Mouse (Mus musculus) forebrain, embryonic 12.5 days (tissue): ENCODE data around the gene Ireb2. TPM values are rescaled to one million over a fixed set of nuclear protein-coding genes. Genes with fewer than 3 reads are reported as not detected.
"Not testable (repeated sequence)": the region's sequence is repeated elsewhere in the genome, so short reads cannot be mapped to it uniquely, and the experiment has no call there.

Source experiments
- ATAC-seq: fragments of 200-750 bp; cut with Nextera tagmentation; 2 replicates; pipeline ENCODE4 v1.8.0; 2017; ENCODE audit warnings: moderate TSS enrichment; ENCODE audit not compliant: low FRiP score
- H3K27ac ChIP-seq: fragments of 300-500 bp; sonication (generic); 2 replicates; pipeline ENCODE4 v1.5.1; 2016; ENCODE audit warnings: mild to moderate bottlenecking
- H3K27me3 ChIP-seq: fragments of 300-500 bp; sonication (generic); 2 replicates; pipeline ENCODE4 v1.6.1; 2016; ENCODE audit warnings: mild to moderate bottlenecking
- H3K36me3 ChIP-seq: fragments of 300-500 bp; sonication (generic); replicated peaks from 2 replicates; pipeline ENCODE4 v1.6.1; 2016; ENCODE audit warnings: mild to moderate bottlenecking
- H3K4me1 ChIP-seq: fragments of 300-500 bp; sonication (generic); 2 replicates; pipeline ENCODE4 v1.6.1; 2016
- H3K4me2 ChIP-seq: fragments of 300-500 bp; sonication (generic); 2 replicates; pipeline ENCODE4 v1.6.1; 2016; ENCODE audit warnings: mild to moderate bottlenecking, moderate library complexity
- H3K4me3 ChIP-seq: fragments of 300-500 bp; sonication (generic); replicated peaks from 2 replicates; pipeline ENCODE4 v1.5.1; 2016; ENCODE audit warnings: mild to moderate bottlenecking
- H3K9ac ChIP-seq: fragments of 300-500 bp; sonication (generic); 2 replicates; pipeline ENCODE4 v1.6.1; 2016; ENCODE audit warnings: mild to moderate bottlenecking
- H3K9me3 ChIP-seq: fragments of 300-500 bp; sonication (generic); 2 replicates; pipeline ENCODE4 v1.6.1; 2016
- WGBS: fragments of 180-500 bp; shearing (Covaris S2); methylation state at CpG from one replicate; pipeline ENCODE4 v1.1.7; 2016; 5-methylcytosine and 5-hydroxymethylcytosine counted together
- polyA plus RNA-seq: library from polyadenylated mRNA; unstranded; fragments of >200 nt; fragmentation: Nextera tagmentation; extraction: Ambion mirVana; gene quantifications from 2 replicates; pipeline ENCODE4 v1.2.1, GENCODE M21; 2016

Gene Ireb2
- polyA plus RNA-seq, 1 experiment from 2014 or later, result 70.1 TPM

- H3K4me2 ChIP-seq, result no peak overlapping the region
- no peak overlapping the region for H3K4me3 ChIP-seq
- H3K9me3 ChIP-seq, result no peaks in the 10 kb centered on the region
- no peak overlapping the region for H3K27ac ChIP-seq
- no peak for ATAC-seq
- no peaks in the 10 kb centered on the region for H3K4me1 ChIP-seq
- 71% methylated on average over 3 of the region's 3 CpGs for WGBS
- H3K27me3 ChIP-seq, result no peaks in the 10 kb centered on the region
- no peak overlapping the region for H3K9ac ChIP-seq
- H3K36me3 ChIP-seq, result no peaks in the 10 kb centered on the region
Observed at GRCm38 (mm10) chr9:54844556-54845176, 18.9 kb upstream of the Ireb2 start.

- no peak overlapping the region for H3K4me2 ChIP-seq
- no peak overlapping the region for H3K9ac ChIP-seq
- no peaks in the 10 kb centered on the region for H3K4me1 ChIP-seq
- H3K27ac ChIP-seq, result no peak overlapping the region
- H3K27me3 ChIP-seq, result no peaks in the 10 kb centered on the region
- H3K4me3 ChIP-seq, result no peak overlapping the region
- no peaks in the 10 kb centered on the region for H3K9me3 ChIP-seq
- no peaks in the 10 kb centered on the region for H3K36me3 ChIP-seq
- no peak for ATAC-seq
Observed at GRCm38 (mm10) chr9:54848203-54848602, 15.4 kb upstream of the Ireb2 start.

GRCm38 (mm10) chr9:54853036-54853435 lies 10.6 kb upstream of the Ireb2 start:
- 82% methylated on average over 6 of the region's 6 CpGs for WGBS
- H3K4me3 ChIP-seq, H3K36me3 ChIP-seq, H3K9ac ChIP-seq, H3K9me3 ChIP-seq, H3K27ac ChIP-seq, H3K4me1 ChIP-seq, ATAC-seq, H3K27me3 ChIP-seq, H3K4me2 ChIP-seq: not testable (repeated sequence)

GRCm38 (mm10) chr9:54853619-54854018 lies 10.0 kb upstream of the Ireb2 start:
- H3K9me3 ChIP-seq, result no peaks in the 10 kb centered on the region
- H3K9ac ChIP-seq, result no peak overlapping the region
- no peak overlapping the region for H3K27ac ChIP-seq
- no peaks in the 10 kb centered on the region for H3K36me3 ChIP-seq
- H3K27me3 ChIP-seq, result no peaks in the 10 kb centered on the region
- WGBS, result 69% methylated on average over 4 of the region's 4 CpGs
- peaks cover 4% of the 10 kb centered on the region; the same call in 1 of the 2 replicates for H3K4me1 ChIP-seq
- no peak overlapping the region for H3K4me2 ChIP-seq
- no peak overlapping the region for H3K4me3 ChIP-seq
- no peak for ATAC-seq

GRCm38 (mm10) chr9:54855638-54856037 lies 8.0 kb upstream of the Ireb2 start:
- Histone ChIP-seq H3K9me3 (no peaks in the 10 kb centered on the region), H3K27ac (no peak overlapping the region), H3K27me3 (no peaks in the 10 kb centered on the region), H3K4me3 (no peak overlapping the region), H3K36me3 (no peaks in the 10 kb centered on the region), H3K9ac (no peak overlapping the region), H3K4me1 (peaks cover 4% of the 10 kb centered on the region; the same call in 1 of the 2 replicates), H3K4me2 (no peak overlapping the region)
- no peak for ATAC-seq
- WGBS, result 24% methylated on average over 6 of the region's 6 CpGs

- H3K36me3 ChIP-seq, result no peaks in the 10 kb centered on the region
- H3K4me1 ChIP-seq, result peaks cover 7% of the 10 kb centered on the region; the same call in 1 of the 2 replicates
- ATAC-seq, result no peak
- no peak overlapping the region for H3K27ac ChIP-seq
- H3K9ac ChIP-seq, result no peak overlapping the region
- H3K27me3 ChIP-seq, result no peaks in the 10 kb centered on the region
- H3K9me3 ChIP-seq, result no peaks in the 10 kb centered on the region
- H3K4me3 ChIP-seq, result no peak overlapping the region
- WGBS, result 46% methylated on average over 6 of the region's 6 CpGs
- no peak overlapping the region for H3K4me2 ChIP-seq
Observed at GRCm38 (mm10) chr9:54856121-54856520, 7.5 kb upstream of the Ireb2 start.

GRCm38 (mm10) chr9:54857474-54857873 lies 6.1 kb upstream of the Ireb2 start:
- ATAC-seq, result no peak
- no peaks in the 10 kb centered on the region for H3K36me3 ChIP-seq
- H3K4me3 ChIP-seq, result no peak overlapping the region
- peaks cover 9% of the 10 kb centered on the region; the same call in 1 of the 2 replicates for H3K4me1 ChIP-seq
- H3K4me2 ChIP-seq, result no peak overlapping the region
- WGBS, result 38% methylated on average over 3 of the region's 3 CpGs
- no peaks in the 10 kb centered on the region for H3K27me3 ChIP-seq
- H3K9me3 ChIP-seq, result no peaks in the 10 kb centered on the region
- no peak overlapping the region for H3K9ac ChIP-seq
- H3K27ac ChIP-seq, result no peak overlapping the region

- H3K9me3 ChIP-seq, result no peaks in the 10 kb centered on the region
- H3K4me3 ChIP-seq, result no peak overlapping the region
- peaks cover 4% of the 10 kb centered on the region for H3K36me3 ChIP-seq
- no peak for ATAC-seq
- no peak overlapping the region for H3K27ac ChIP-seq
- no peak overlapping the region for H3K4me2 ChIP-seq
- peaks cover 24% of the 10 kb centered on the region for H3K4me1 ChIP-seq
- no peak overlapping the region for H3K9ac ChIP-seq
- 92% methylated on average over 7 of the region's 7 CpGs for WGBS
- no peaks in the 10 kb centered on the region for H3K27me3 ChIP-seq
Observed at GRCm38 (mm10) chr9:54860526-54860925, 3.1 kb upstream of the Ireb2 start.

GRCm38 (mm10) chr9:54878759-54879158 lies 15.2 kb downstream of the Ireb2 start:
- WGBS, result 97% methylated on average over 1 of the region's 1 CpGs
- no peak overlapping the region for H3K4me2 ChIP-seq
- no peak overlapping the region for H3K9ac ChIP-seq
- peaks cover 43% of the 10 kb centered on the region for H3K36me3 ChIP-seq
- no peaks in the 10 kb centered on the region for H3K9me3 ChIP-seq
- ATAC-seq, result no peak
- no peaks in the 10 kb centered on the region for H3K27me3 ChIP-seq
- H3K4me3 ChIP-seq, result no peak overlapping the region
- H3K27ac ChIP-seq, result no peak overlapping the region
- H3K4me1 ChIP-seq, result no peaks in the 10 kb centered on the region

GRCm38 (mm10) chr9:54892111-54892510 lies 28.5 kb downstream of the Ireb2 start:
- H3K36me3 ChIP-seq, result peaks cover 59% of the 10 kb centered on the region

GRCm38 (mm10) chr9:54897097-54897496 lies 33.5 kb downstream of the Ireb2 start:
- ATAC-seq, result no peak
- 91% methylated on average over 3 of the region's 3 CpGs for WGBS
- H3K4me2 ChIP-seq, result no peak overlapping the region
- H3K36me3 ChIP-seq, result peaks cover 66% of the 10 kb centered on the region
- H3K27me3 ChIP-seq, result no peaks in the 10 kb centered on the region
- no peaks in the 10 kb centered on the region for H3K4me1 ChIP-seq
- H3K4me3 ChIP-seq, result no peak overlapping the region
- no peak overlapping the region for H3K27ac ChIP-seq
- no peak overlapping the region for H3K9ac ChIP-seq
- no peaks in the 10 kb centered on the region for H3K9me3 ChIP-seq

More at GRCm38 (mm10) chr9:54892111-54892510, 28.5 kb downstream of the Ireb2 start:
- Histone ChIP-seq H3K9ac (no peak overlapping the region), H3K4me1 (no peaks in the 10 kb centered on the region), H3K9me3 (no peaks in the 10 kb centered on the region), H3K27ac (no peak overlapping the region), H3K4me2 (no peak overlapping the region), H3K4me3 (no peak overlapping the region), H3K27me3 (no peaks in the 10 kb centered on the region)
- WGBS, result 83% methylated on average over 4 of the region's 4 CpGs
- ATAC-seq, result no peak

GRCm38 (mm10) chr9:54909446-54909845 lies 45.9 kb downstream of the Ireb2 start:
- Histone ChIP-seq H3K36me3 (peaks cover 56% of the 10 kb centered on the region), H3K9ac (no peak overlapping the region), H3K4me1 (no peaks in the 10 kb centered on the region), H3K27ac (no peak overlapping the region), H3K4me2 (no peak overlapping the region), H3K9me3 (no peaks in the 10 kb centered on the region), H3K4me3 (no peak overlapping the region), H3K27me3 (no peaks in the 10 kb centered on the region)
- ATAC-seq, result no peak
- 94% methylated on average over 5 of the region's 5 CpGs for WGBS

- Histone ChIP-seq H3K27me3 (no peaks in the 10 kb centered on the region), H3K9me3 (no peaks in the 10 kb centered on the region), H3K4me1 (peaks cover 9% of the 10 kb centered on the region), H3K27ac (no peak overlapping the region), H3K4me3 (no peak overlapping the region), H3K36me3 (peaks cover 11% of the 10 kb centered on the region), H3K4me2 (no peak overlapping the region), H3K9ac (no peak overlapping the region)
- 70% methylated on average over 7 of the region's 7 CpGs for WGBS
- no peak for ATAC-seq
Observed at GRCm38 (mm10) chr9:54915576-54915975, 52.0 kb downstream of the Ireb2 start.
